Mouse (Mus musculus): ENCODE results near the gene Dnah8. TPM values are rescaled to one million over a fixed set of nuclear protein-coding genes. Genes with fewer than 3 reads are reported as not detected.
"Not testable (repeated sequence)": the region's sequence is repeated elsewhere in the genome, so short reads cannot be mapped to it uniquely, and the experiment has no call there.

Dnah8 gene
- 1 to 10 TPM; 1.7 to 2.2 (median 2.0) TPM for total RNA-seq (2022)

DNA sequence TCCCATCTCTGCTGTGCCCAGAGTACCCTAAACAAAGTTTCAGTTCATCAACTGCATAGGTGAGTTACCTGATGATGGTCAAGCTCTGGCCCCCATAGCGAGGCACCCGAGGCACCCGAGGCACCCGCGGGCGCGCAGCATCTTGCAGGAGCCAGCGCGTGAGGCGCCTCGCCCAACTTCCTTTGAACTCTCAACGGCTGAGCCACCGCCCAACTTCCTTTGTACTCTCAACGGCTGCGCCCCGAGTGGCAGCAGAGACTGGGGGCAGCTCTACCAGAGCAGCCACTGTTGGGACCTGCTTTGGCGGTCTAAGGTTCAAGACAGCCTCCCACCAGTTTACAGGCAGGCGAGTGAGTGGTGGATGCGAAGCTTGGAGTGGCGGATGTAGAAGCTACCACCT lies at the start of gene Dnah8:
Dnah8 (plus strand) TSS at position 223 of the 400 bp plus-strand sequence.
- not testable (repeated sequence) for DNase-seq (ENCODE audit: low spot score in 2 of 2)

DNA sequence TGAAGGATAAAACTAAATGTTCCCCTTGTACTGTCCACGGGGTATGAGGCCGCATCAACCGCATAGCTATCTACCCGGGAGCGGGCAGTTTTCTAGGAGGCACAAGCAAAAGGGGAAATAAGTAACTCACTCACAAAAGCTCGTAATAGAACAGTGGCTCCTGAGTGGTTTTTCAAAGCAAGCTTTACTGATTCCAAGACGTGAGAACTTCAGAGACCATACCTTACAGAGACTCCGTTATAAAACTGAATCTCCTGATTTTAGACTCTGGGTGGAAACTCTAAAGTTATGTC lies 49.4 kb upstream of the Dnah8 start:
- DNase-seq (ENCODE audit: low spot score in 2 of 2) = no peak

DNA sequence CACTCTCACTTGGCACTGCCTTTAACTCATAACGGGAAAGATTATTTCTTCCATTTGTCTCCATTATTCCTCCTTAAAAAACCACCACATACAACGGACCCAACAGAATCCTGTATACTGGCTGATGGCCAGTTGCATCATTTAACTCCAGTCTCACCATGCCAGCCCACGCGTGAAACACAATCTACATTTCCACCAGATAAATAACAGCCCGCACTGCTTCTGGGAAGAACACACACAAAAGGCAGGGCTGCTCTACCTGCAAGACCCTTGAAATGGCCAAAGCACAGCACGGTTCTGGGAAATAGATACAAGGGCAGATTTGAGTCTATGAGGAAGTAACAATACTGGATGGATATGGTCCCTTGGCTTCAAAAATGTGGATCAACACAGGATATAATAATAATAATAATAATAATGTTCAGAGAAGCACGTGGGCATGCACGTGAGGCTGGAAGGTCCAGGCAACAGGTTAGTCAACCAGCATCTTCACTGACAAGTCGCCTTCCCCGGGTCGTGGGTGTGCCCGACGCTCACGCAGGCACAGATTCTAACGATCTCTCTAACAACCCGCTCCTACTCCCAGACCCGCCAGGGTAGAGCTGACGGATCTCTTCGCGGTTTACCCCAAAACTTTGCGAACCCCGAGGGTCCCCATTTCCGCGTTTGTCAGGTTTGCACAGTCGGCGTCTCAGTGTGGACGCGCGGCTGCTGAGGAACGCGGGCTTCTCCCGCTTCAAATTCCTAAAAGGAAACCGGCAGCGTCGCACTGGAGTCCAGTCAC lies 48.8 kb upstream of the Dnah8 start:
- peak in 1 of 2 experiments; percentile 38 for DNase-seq (ENCODE audit: low spot score in 2 of 2)

DNA sequence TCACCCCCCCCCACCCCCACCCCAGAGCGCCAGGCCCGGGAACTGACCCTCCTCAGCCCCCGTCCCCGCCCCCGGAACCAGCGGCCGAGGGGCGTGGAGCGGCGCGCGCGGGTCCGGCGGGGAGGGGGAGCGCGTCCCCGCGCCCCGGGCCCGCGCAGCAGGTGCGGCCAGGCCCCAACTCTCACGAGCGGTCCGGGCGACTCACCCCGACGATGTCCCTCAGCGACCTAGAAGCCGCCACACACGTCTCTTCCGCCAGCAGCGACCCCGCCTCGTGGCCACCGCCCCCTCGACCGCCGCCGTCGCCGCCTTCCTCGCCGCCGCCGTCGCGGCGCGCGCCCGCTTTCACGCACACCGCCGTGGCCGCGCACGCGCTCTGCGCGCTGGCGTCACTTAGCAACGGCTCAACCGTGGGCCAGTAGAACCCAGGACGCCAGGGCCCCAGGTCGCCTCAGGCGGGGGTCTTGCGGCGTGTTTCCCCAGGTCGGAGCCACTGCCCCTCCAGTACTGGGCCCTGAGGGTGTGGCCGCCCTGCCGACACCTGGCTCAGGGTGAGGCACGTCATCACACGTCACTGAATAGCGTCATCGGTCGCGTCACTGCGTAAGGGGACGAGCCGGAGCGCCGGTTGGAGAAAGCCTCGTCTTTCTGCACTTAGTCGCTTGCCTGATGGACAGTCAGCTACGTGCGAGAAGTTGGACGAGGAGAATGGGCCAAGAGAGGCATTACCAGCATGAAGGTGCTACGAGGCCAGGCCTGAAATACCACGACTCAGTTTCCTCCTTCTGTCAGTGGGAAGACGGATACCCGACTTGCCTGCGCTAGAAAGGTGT lies 48.0 kb upstream of the Dnah8 start, which contains the start of gene Btbd9:
Btbd9 (minus strand) TSS at position 548 of the 833 bp plus-strand sequence.
- peak; percentile 92 to 97 for DNase-seq (ENCODE audit: low spot score in 2 of 2)

DNA sequence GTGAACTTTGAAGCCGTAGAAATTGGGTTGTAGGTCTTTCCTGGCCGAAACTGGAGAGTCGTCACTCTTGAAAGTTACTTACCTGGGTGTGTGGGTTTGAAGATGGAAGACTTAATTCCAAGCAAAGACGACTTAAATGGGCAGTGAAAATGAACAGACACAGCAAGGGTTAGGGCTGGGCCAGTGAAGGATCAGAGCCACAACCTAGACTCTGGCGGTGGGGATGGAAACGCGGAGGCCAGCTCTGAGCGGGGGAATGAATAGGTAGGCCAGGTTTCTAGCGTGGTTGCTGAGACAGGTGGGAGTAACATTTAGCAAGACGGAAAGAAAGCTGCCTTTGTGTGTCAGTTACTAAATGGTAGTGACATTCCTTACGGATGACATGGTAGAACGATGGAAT lies 47.2 kb upstream of the Dnah8 start:
- no peak for DNase-seq (ENCODE audit: low spot score in 2 of 2)

DNA sequence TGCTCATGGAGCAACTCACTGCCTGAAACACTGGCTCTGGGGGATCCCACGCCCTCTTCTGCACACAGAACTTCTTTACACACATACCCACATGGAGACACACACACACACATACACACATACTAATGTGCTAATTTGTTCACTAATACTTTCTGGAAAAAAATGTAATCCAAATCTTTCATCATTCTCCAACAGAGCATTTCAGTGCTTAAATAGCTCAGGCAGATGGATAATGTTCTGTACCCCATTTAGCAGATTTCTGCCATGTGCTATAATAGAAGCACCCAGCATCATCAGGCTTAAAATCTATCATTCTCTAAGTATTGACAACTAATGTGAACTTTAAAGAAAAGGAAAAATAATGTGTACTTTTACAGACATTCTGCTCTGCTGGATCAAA lies 43.4 kb upstream of the Dnah8 start:
- DNase-seq (ENCODE audit: low spot score in 2 of 2) = peak in 1 of 2 experiments; percentile 56

DNA sequence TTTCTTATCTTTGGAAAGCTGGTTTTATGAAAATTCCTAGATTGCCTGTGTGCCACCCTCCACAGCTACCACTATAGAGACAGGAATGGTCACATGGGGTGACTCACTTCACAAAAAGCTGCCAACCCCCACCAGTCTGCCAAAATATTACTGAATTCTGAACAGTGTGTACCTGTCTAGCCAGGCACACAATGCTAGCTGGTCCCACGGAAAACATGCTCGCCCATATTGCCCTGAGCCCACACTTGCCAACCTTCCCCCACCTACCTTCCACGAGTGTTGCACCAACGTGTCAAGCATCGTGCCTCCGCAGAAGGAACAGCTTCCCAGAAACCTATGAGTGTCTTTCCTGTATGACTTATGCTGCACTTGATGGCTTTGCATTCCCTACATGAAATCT lies 43.0 kb upstream of the Dnah8 start:
- peak; percentile 88 to 89 for DNase-seq (ENCODE audit: low spot score in 2 of 2)

DNA sequence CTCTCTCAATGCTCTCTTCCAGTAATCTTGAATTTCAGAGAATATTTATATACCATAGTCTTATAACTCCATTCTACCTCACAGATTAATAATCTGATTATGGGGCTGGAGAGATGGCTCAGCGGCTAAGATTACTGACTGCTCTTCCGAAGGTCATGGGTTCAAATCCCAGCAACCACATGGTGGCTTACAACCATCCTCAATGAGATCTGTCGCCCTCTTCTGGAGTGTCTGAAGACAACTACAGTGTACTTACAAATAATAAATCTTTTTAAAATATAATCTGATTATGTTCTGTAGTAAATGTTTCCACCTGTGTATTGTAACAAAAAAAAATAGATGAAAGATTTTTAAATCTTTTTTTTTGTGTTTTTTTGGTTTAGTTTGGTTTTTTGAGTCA lies 41.8 kb upstream of the Dnah8 start:
- DNase-seq (ENCODE audit: low spot score in 2 of 2) = no peak

DNA sequence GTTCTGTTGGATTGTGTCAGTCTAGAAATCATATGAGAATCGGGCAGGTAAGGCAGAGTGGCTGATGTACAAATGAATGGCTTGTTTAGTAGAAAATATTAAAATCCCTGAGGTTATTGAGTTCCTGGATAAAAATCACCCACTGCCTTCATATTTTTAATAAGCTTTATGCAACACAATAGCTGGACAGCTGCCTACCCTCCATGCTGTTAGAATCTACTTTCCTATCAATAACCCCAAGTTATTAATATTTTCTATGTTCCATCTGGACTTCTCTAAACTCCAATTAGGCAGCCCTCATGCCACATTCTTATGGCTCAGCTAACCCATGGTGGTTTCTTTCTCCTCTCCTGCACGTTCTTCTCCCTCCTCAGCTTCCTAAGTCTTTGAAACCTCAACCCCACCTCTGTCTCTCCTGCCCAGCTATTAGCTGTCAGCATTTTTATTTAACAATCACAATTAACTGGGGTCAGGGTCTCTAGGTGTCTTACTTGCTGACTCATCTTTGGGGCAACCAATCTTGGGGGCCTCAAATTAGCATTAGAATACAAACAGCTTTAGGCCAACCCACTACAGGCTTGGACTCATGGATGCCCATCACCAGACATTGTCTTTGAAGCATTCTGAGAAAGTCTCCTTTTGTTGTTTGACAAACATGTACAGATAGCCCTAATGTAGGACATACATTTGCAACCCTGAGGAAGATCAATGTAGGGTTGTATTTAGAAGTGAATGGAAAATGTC lies 40.7 kb upstream of the Dnah8 start:
- no peak for DNase-seq (ENCODE audit: low spot score in 2 of 2)

DNA sequence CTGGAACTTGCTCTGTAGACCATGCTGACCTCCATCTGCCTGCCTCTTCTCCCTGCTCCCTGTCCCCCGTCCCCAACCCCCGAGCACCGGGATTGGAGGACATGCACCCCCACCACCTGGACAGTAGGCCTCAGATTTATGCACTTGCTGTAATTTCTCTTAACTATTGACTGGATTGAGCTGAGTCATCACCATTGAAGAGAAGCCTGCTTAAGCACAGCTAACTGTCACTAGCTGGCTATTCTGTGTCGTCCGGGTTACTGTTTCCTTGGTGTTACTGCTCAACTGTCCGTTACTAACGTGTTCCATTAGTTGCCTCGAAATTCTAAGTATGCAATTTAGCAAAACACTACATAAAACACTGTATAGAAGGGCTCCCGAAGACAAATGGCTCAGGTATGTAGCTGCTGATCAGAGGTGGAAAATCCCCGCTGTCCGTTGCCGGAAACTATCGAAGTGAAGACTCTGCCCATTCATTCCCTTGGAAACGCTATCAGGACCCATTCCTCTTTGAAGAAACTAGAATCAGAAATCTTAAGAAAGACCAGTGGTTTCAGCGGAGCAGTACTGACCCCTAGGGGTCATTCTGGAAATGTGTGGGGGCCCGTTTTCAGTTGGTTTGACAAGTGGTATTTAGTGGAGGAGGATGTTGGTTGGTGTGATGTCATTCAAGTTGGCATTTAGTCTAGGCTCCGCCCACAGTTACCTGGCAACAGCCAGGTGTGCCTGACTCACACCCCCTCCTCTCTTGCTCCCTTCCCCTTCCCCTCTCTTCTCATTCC lies 33.5 kb upstream of the Dnah8 start:
- peak in 1 of 2 experiments; percentile 73 for DNase-seq (ENCODE audit: low spot score in 2 of 2)

DNA sequence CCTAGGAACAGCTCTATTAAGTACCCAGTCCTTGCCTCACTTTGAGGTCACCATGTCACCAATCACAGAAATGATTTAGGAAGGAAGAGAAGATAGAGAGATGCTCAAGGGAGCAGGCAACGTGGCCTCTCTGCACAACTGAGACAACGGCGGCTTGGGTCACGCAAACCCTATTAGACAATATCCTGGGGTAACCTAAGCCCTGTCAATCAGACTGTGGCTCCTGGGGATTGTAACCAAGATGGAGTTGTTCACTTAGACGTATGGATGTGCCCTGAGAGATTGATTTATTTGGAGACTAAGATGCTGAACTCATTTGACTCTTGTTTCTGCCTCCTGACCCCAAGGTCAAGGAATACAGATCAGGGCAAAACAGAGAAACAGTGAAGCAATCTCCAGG lies 29.7 kb upstream of the Dnah8 start:
- no peak for DNase-seq (ENCODE audit: low spot score in 2 of 2)

DNA sequence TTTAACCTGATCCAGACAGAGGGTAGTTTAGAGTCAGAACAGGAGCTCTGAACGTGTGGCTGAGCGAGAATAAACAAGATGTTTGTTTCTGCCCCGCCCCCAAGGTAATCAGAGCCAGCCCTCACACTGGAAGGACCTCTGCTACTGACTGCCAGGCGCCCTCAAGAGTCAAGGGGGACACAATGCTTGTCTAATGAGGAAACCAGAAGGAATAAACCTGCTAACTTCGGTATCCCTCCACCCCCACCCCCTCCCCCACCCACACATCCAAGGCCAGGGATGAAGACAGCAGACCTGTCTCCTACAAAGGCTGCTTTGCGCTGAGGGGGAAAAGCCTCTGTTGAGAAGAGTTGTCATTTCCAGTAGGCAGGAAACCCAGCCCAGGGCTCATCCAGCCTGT lies 29.3 kb upstream of the Dnah8 start:
- DNase-seq (ENCODE audit: low spot score in 2 of 2) = no peak

DNA sequence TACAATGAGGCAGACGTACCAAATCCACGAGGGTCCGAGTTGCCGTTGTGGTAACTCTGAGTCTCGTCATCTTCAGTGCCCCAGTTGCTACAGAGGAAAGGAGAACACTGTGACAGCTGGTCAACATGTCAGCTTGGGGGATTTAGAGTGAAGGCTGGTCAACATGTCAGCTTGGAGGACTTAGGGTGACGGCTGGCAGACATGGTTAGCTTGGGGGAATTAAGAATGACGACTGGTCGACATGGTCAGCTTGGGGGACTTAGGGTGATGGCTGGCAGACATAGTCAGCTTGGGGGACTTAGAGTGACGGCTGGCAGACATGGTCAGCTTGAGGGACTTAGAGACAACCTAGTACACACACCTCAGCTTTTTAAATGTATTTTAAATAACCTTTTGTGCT lies 26.4 kb upstream of the Dnah8 start:
- DNase-seq (ENCODE audit: low spot score in 2 of 2) = no peak

DNA sequence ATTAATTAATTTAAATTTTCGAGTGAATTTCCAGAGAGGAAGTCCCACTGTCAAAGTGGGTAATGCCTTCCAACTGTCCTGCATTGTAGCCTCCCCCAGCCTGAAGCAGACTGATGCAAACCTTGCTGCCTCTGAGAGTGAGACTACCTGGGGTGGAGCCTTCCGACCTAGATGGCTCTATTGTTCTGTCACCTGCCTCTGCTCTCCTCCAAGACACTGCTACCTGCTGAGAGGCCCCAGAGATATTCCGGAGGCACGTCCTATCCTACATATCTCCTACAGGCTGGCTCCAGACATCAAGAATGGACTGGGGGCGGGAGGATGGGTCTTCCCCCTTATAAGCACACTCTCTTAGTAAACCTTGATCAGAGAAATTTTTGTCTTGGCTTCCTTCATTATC lies 25.9 kb upstream of the Dnah8 start:
- DNase-seq (ENCODE audit: low spot score in 2 of 2) = no peak

DNA sequence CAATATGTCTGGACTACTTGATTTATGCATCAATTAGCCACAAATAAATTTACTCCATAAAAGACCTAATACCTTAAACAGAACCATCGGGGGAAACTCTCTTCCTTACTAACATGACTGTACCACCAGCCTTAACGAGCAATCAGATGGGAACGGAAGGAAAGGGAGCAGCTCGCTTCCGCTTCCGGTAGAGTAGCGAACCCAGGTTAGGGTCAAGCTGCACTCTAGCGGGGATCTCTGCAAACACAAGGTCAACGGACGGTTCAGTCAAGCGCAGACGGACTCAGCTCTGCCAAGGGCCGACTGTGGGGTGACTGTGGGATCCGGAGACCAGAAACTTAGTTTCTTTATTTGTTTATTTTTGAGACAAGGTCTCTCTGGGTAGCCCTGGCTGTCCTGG lies 22.0 kb upstream of the Dnah8 start:
- DNase-seq (ENCODE audit: low spot score in 2 of 2) = no peak

DNA sequence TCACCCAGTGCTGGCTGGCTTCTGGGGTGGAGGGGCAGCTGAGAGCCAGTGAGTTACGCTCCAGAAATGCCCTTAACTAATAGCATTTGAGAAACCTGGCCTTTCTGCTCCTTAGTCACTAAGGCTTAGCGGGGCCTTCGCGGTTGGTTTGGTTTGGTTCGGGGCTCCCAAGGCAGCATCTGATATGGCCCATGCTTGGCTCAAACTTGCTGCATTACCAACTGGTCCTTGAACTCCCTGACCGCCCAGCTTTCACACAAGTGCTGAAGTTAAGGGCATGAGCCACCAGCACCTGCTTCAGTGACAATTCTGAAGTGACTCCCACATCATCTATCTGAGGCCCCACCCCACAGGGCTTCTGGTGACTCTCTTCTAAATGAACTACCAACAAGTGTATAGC lies 19.9 kb upstream of the Dnah8 start:
- no peak for DNase-seq (ENCODE audit: low spot score in 2 of 2)

DNA sequence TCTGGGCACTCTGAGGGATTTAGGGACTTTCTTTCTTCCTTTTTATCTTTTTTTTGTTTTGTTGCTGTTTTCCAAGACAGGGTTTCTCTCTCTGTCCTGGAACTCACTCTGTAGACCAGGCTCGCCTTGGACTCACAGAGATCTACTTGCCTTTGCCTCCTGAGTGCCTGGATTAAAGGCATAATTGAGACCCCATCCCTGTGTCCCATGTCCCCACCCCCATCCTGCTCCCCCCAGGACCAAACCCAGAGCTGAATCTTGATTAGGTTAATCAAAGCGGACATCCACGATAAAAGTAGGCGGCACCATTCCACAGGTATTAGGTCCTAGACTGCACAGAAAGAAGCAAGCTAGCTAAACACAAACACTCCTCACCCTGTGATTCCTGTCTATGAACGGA lies 19.2 kb upstream of the Dnah8 start:
- DNase-seq (ENCODE audit: low spot score in 2 of 2) = no peak

DNA sequence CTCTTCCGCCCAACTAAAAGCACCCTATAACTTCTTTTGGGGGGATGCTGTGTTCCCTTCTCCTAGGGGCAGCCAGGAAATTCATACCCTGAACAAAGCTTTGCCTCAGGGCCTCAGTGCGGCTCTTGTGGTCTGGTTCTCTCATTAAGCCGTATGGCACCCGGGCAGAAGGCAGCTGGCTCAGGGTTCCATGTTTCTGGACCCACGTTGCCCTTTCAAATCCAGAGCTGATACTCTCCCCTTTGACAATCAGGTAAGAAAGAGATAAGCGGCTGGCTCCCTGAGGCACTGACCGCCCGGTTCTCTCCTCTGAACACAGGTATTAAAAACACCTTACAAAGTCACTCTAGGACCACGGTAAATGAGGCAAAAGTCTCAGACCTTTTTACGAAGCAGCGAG lies 17.9 kb upstream of the Dnah8 start:
- DNase-seq (ENCODE audit: low spot score in 2 of 2) = no peak

DNA sequence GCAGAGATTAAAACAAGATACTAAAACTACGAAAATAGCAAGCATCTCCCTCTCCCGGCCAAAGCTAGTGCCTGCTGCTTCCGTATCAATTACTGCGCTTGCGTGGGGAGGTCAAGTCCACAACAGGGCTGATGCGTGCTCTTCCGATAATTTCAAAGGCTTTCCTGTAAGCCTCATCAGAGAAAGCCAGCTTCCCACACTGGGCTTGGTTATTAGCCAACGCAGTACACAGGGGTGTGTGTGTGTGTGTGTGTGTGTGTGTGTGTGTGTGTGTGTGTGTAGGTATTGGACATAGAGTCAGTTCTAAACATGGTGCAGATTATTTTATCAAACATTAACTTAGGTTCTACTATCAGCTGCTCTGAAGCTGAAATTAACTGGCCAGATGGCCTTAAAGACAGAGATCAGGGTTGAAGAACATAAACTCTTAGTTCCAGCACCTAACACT lies 17.5 kb upstream of the Dnah8 start:
- no peak for DNase-seq (ENCODE audit: low spot score in 2 of 2)

DNA sequence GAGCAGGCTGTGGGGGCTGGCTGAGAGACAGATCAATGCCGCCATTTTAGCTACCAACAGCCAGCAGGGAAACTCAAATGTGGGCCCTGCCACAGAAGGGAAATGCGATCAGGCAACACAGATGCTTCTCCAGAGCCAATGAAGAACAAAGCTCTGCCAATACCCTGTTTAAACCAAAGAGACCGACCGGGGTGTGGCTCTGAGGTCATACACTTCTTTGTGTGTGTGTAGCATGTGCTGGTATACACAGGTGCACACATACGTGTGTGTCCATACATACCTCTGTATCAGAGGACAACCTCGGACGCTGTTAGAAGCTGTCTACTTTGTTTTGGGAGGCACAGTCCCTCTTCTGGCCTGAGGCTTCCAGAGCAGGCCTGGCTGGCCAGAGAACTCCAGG lies 16.8 kb upstream of the Dnah8 start:
- DNase-seq (ENCODE audit: low spot score in 2 of 2) = no peak

DNA sequence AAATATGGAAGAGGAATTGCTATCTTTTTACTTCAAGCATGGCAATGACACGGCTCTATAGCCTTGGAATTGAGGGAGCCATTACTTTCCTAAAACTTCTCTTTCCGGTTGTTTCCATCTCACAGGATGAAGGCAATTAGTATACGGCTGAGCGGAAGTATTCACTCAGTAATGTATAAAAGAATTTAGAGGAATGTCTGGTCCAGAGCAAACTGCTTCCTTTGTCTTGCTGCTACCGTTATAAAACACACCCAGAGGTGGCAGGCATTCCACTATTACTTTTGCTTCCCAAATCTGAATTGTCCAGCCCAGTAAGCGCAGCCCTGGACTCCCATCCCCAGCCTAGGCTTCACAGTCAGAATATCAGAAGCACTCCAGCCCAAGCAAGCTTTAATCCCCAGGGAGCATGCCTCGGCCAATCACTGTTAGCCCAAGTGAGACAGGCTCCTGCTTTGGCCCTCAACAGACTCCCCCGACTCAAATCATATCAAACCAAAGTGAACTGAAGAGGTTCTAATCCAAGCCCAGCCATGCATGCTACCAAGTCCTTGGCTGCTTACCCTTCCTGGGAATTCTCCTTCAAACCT lies 16.2 kb upstream of the Dnah8 start:
- DNase-seq (ENCODE audit: low spot score in 2 of 2) = no peak
